Mouse (Mus musculus) lung, adult 2 months (tissue): Measurements from ENCODE around the gene Mta3.

Source experiments
- CTCF ChIP-seq: fragments of 200-500 bp; IDR thresholded peaks from 2 replicates; pipeline ENCODE4 v1.5.1; 2011; ENCODE audit warnings: mild to moderate bottlenecking, low read length, control low read depth; ENCODE audit not compliant: insufficient read depth
- POLR2A ChIP-seq: fragments of 200-500 bp; IDR thresholded peaks from 2 replicates; pipeline ENCODE4 v1.6.1; 2011; ENCODE audit warnings: low read depth, mild to moderate bottlenecking, control low read depth, low read length, borderline replicate concordance; ENCODE audit errors: extremely low read depth

GRCm38 (mm10) chr17:83792388-83792787, 86.4 kb downstream of the Mta3 start:
- no peak for TF ChIP-seq CTCF
- no peak for TF ChIP-seq POLR2A
